Mouse (Mus musculus) liver (tissue): ENCODE measurements around the gene Rbms3.

Experiments
- DNase-seq: peaks from one replicate; pipeline ENCODE4 v3.0.0-alpha.2; 2020; ENCODE audit warnings: mixed read lengths

The Rbms3 gene

DNA sequence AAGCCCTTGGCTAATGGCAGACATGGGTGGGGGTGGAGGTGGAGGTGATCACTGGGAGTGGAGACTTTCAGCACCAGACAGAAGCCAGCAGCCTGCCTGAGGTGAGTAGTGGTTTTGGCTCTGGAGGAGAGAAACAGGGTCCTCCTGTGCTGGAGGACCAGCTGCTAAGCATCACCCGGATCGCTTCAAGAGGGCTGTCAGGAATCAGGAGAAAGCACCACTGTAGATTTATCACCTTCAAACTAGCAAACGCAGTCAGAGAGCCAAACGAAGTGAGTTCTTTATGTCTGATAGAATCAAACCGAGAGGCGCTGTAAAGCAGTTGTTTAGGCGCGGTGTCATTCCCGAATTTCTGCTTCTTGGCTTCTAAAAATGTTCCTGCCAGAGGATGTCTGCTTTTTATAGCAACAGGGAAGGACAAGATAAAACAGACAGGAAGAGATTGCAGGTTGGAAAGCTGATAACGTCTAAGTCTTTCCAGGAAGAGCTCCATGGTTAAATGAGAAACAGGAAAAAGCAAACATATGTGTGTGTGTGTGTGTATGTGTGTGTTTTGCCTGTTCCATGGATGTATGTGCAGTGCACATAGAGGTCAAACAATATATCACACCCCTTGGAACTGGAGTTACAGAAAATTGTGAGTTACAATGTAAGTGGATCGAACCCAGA, 928.1 kb downstream of the Rbms3 start:
- DNase-seq, result no peak

DNA sequence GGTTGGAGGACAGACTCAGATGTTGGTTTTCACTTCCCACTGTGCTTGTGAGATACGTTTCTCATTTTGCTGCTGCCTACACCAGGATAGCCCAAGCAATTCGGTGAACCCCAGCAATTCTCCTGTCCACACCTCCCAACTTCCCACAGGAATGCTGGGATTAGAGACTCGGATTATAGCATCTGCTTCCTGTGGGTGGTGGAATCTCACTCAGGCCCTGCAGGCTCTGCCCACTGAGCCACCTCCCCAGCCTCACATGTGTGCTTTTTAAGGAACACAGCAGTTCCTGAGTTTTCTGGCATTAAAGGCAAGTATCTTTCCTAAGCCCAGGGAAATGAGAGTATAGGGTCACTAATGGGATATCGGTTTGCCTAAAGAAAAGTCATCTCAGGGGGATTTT, 941.1 kb downstream of the Rbms3 start:
- no peak for DNase-seq

DNA sequence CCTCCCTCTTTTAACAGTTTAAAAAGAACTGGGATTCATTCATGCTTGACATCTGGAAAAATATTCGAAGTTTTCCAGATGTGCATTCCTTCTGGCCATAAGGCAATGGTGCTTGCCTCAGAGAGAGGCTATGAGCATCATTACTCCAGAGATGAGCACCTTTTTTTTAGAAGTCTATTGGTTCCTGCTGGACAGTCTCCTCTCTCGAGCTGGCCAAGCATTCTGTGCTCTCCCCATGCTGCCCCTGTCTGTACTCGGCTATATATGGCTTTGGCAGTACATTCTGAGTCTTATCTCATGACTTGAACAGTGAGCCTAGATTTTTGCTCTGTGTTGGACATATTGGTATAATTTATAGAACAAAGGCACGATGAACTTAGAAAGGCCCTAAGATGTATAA, 952.6 kb downstream of the Rbms3 start:
- DNase-seq, result no peak

DNA sequence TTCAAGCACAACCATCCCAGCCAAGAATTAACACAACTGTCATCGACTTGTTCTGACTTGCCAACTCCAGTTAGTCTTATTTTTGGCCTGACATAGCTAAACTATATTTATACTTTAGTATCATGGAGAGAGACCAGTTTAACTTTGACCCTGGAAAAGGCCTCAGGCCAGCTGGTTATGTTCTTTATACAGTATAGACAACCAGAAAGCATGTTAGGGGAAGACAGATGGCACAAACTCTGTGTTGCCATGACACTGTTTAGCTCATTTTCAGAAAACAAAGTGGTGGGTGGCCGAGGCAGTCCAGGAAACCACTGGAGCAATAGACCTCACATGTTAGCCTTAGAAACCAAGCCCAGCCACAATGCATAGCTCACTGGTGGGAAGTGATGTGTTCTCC, 953.3 kb downstream of the Rbms3 start:
- DNase-seq, result no peak

DNA sequence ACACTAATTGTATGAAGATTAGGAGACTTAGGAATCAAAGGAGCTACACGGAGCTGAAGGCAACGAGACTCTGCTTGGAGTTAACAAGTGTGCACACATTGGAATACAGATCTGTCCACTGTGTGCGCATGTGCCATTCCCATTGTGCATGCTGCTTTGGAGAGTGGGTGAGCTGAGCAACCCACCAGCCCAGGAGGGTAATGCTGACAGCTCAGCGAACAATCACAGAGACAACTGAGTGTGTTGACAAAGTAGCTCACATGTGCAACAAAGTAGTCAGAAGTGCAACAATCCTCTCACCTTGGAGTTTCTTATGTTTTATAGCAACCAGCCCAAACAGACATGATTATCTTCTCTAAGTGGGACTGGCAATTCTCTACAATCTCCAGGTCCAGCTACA, 955.5 kb downstream of the Rbms3 start:
- no peak for DNase-seq

DNA sequence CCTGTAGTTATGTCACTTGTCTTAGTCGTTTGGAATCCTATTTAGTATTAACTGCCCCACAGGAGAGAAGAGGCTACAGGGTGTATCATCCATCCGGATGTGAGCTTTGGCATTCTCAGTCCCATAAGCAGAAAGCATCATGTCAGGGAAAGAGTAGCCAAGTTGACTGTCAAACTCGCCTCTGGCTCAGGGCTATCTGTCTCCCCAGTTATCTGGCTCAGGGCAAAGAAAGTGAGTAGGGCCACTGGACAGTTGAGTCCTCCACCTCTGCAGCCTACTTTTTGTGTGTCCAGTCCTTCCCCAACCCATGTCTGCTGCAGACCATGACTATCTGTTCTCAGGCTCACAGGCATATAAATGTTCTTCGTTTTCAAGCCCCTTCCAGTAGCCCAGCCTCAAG, 968.7 kb downstream of the Rbms3 start:
- no peak for DNase-seq

DNA sequence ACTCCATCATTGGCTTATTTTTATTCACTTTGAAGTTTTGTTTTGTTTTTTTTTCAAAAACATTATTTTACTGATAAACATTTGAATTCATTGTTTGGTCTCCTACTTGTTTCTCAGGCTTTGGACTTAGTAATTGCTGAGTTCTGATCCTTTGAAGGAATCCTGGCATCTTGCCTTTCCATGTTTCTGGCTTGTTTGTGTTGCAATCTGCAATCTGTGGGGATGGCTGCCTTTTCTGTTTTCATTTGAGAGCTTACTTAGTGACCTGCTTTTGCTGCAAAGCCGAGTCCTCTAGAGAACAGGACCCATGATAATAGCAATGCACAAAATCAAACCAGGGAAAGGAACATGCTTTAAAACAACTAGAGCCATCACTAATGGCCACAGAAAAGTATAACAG, 969.8 kb downstream of the Rbms3 start:
- DNase-seq, result no peak

DNA sequence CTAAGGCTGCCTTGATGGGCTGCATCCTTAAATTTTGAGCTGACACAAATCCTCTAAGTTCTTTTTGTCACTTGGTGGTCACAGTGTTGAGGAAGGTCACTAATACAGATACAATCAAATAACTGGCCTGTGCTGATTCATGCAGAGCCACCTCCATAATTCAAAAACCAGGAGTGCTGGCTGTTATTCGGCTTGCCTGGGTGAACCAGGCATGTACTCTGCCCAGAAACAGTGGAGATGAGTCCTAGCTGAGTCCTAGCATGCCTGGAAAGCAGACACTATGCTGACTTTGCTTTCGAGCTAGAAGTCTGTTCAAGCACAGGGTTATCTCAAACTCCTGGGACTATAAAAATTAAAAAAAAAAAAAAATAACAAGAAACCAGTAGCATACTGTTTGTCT, 972.6 kb downstream of the Rbms3 start:
- no peak for DNase-seq

DNA sequence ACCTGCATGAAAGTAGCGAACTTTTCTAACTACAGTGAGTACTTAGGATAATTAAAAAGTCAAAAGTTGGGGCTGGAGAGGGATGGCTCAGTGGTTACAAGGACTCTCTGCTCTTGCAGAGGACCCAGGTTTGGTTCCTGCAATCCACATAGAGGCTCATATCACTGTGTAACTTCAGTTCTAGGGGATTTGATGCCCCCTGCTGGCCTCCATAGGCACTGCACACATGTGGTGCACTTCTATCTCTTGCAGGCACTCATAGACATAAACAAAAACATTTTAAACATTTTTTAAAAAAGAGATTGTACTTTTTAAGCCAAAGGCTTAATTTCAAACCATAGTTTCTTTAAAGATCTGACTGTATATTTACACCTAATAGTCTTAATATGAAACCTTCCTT, 978.3 kb downstream of the Rbms3 start:
- DNase-seq, result no peak

DNA sequence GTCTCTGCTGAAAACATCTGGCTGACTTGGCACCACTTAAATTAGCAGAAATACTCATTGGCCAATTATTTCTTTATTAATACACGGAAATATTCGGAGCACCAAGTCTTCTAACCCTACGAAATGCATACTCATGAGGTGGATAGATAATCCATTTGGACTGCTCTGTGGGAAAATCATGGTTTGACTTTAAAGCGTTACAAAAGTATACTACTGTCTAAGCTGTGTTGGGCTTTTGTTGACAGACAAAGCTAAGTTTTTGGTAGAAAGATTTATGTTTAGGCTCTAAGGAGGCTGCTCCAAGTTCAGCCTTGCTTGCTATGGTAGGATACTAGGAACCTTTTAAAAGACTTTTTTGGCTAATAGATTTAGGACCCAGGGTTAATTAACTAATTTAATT, 979.8 kb downstream of the Rbms3 start:
- no peak for DNase-seq

DNA sequence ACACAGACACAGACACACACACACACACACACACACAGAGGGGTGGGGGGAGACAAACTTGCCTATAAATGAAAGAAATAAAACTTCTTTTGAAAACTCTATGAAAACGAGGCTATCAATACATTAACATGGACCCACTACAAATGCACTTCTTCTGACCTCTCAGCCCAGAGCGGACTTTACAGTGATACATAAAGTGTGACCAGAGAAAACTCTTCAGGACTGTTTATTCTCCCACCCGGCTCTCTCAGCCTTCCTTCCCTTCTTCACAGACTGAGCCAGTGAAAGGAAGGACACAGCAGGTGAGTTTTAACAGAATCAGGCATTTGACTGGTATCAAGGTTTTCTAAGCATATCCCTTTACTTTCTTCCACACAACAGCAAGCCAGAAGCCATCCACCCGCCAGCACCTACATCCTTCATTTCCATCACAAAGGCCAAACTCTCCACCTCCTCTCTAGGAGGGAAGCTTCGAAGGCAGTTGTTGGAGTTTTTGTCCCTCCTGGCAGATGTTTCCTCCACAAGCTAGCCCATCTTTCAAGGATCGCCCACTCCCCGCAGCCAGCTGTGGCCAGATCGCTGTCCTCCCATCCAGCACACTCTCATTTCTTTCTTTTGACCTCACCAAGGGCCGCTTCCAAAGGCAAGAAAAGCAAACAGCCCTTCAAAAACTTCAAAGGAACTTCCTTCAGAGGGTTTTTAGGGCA, 980.5 kb downstream of the Rbms3 start:
- DNase-seq, result no peak

DNA sequence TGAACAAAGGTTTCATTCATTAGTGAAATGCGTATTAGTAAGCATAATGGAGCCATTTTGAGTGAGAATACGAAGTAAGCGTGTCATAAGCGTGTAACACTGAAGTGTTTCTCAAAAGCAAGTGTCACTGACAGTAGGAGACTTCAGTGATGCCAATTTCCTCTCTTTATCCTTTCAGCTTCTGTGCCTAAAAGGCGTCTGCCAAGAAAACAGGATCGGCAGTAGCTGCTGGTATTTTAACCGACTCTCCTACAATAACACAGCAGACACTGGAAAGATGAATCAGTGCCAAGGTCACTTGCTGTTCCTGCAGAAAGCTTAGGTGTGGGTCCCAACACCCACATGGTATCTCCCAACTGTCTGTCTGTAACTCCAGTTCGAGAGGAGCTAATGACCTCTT, 985.1 kb downstream of the Rbms3 start:
- no peak for DNase-seq

DNA sequence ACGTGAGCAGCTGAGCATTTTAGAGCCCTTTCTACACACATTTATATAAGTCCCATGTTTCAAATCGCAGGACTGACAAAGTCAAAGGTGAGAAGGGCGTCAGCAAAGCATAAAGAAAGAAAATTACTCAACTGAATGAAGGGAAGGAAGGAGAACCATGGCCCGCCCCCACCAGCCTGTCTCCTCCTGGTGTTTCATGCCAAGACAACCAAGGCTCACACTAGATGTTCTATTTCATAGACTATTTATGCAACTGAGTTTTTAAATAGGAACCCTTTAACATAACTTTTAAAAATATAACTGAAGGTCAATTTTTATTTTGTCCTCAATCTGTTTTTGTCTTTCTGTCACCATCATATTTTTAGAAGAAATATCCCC, 989.4 kb downstream of the Rbms3 start:
- DNase-seq, result no peak

DNA sequence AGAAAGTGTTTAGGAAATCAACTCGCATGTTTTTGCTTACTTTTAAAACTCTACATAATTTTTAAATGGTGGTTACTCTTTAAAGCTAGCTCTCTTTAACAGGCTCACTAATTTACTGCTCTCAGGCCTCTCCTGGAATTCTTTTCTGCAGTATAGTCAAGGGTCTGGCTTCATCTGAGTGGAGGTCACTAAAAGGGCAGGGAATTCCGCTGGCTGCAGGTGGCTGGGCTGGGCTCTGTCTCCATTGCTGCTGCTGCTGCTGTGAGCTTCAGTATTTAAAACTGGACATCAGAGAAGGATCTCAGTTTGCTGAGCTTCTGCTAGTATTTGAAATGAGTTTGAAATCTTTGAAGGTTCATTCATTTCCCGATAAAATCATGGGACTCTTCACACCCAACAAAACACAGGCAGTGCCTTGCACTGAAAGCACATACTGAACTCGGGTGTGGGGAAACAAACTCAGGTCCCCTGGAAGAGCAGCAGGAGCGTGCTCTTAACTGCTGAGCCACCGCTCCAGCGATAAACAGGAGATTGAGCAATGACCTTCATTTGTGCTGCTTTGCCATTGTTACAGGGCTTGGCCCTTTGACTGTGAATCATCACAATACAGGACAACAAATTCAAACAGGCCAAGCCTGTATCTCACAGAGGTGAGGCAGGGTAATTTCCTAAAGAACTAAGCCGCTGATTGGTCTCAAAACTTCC, 990.0 kb downstream of the Rbms3 start:
- DNase-seq, result no peak

DNA sequence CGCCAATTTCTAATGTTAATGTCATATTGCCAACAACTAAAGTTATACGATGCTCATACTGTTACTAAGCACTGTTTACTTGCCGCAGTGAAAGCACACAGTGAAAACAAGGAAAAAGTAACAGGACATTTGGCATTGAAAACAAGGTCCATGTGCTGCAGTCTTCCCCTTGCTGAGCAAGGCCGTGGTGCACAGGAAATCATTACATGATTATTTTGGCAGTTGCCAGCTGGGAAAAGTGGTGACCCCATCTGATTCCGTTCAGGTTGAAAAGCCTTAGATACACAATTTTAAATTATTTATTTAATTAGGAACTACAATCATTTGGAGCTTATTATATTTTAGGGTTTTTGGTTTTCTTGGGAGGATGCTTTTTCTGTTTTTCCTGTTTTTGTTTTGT, 995.9 kb downstream of the Rbms3 start:
- DNase-seq, result no peak

DNA sequence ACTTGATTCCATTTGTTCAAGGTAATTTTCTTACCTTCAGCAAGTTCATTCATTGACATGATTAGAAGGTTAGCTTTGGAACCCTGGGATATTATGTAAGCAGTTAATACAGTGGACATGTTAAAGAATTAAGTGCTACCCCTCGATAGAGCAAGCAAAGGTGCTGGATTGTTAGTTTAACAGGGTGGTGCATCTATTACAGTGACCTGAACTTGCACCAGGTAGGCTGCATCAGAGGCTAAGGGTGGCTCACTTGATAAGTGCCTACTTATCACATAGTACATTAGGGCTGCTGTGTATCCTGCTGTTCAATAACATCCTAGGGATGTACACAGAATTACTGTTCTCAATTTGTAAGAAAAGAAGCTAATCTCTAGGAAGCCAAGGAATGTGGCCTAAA, 996.6 kb downstream of the Rbms3 start:
- no peak for DNase-seq

DNA sequence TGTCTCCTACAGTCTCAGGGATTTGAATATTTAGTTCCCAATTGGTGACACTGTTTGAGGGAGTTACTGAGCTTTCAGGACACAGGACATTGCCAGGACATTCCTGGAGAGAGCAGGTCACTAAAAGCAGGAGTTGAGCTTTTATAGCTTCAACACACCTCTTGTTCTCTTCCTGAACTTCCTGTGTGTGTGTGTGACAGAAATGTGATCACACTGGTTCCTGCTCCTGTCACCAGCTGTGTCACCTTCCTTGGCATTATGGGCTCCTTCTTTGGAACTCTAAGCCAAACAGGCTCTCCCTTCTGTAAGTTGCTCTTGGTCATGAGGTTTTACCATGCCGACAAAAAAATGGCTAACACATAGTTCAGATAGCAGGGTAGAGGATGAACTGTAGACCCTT, 997.9 kb downstream of the Rbms3 start:
- no peak for DNase-seq

DNA sequence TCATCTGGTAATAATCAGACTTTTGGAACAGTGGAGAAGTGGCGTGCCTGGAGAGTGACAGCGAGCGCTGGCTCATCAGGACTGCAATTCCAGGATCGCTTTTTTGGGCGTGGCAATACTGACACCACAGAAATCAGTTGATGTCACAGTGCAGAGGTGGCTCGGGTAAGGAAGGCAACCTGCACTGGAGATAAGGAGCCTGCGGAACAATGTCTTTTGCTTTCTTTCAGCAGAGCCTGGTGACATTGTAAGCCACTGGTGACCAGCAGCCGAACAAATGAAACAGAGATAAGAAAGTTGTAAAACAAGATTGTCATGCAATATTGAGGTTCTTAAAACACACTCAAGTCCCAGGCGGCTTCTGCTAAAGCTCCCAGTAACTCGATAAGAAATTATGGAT, 998.9 kb downstream of the Rbms3 start:
- no peak for DNase-seq

DNA sequence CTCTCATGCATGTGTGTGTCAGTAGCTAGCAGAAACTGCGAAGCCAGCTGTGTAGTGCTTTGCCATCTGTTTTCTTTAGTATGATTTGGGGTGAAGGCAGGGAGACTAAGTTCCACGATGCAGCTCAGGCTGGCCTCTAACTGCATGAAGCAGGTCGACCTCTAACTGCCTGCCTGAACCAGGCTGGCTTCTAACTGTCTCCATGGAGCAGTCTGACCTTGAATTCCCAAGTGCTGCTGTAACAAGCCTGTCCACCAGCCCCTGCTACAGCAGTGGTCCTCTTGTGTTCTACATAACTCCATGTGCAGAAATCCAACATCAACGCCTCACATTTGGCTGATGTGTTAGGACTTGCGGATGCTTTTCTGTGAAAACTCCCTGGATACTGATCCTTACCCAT, 1009.3 kb downstream of the Rbms3 start:
- no peak for DNase-seq

DNA sequence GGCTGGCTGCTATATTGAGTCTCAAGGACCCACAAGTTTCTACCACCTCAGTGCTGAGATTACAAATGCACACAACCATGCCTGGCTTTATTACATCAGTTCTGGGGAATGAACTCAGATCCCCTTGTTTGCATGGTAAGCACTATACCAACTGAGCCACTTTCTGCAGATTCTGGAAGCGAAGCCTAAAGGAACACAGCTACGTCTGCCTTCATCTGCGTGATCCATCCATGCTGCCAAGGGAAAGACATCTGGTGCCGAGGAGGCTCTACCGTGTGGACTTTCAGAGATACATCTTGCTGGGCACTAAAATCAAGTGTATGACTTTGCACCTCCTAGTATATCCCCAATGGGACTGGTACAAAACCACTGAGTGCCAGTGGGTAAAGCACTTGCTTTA, 1010.8 kb downstream of the Rbms3 start:
- DNase-seq, result no peak

DNA sequence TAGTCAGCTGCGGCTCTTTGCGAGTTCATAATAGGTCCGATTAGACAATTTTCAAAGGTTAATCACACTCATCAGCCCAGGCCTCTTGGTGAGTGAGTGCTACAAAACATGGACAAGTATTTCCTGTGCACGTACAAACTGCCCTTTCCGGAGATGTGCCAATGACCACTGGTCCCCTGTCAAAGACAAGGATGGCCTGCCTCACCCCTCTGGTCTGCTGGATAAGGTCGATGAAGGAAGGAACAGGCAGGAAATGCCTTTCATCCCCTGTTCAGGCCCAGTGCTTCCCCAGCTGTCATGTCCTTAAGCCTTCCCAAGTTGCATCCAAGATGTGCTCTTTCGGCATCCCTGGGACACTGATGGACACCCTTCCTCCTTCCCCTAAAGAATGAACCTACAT, 1016.4 kb downstream of the Rbms3 start:
- no peak for DNase-seq

DNA sequence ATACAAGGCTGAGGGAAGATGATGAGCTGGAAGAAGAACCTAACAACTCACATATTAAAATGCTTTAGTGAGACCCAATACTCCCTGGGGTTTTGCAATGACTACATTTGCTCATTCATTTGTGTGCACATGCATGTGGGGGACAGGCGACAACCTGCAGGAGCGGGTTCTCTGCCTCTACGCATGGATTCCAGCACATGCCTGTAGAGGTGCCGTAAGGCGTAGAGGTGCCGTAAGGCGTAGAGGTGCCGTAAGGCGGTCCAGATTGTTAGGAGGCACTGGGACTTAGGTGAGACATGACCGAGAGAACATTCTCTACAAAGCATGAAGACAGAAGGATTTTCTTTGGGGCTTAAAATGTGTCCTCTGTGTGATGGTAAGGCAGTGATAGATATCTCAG, 1033.7 kb downstream of the Rbms3 start:
- DNase-seq, result no peak

DNA sequence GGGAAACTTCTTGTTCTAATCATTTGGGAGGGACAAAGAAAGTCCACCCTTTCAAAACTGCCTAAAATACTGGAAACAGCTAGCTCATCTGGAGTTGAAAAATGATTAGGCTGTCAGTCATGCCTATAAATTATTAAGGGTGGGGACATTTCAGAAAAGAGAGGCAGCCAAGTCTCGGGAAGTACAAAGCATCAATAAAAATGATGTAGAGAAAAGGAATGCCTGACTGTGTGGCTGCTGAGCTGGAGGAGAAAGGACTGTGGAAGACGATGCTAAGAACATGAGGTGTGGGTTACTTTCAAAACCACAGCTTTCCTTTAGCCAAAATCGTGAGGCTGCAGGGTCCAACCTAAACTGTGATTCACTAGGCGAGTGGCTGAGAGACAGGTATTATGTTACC, 1037.2 kb downstream of the Rbms3 start:
- no peak for DNase-seq

DNA sequence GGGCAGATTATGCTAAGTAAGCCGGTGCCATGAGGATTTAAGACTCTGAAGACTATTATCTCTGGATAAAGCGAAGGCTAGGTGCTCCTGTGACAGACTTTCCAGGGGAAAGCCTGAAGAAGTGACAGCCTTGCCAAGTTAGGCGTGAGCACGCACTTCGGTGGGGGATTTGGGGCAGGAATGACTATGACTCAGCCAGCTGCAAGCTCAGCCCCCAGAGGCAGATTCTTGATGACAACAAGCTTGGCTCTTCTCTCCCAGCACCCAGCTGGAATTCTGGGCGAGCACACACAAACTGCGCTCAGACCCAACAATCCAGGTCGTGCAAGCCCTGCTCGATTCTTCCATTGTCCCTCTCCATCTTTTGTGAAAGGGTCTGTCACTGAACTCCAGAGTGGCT, 1038.6 kb downstream of the Rbms3 start:
- DNase-seq, result no peak

DNA sequence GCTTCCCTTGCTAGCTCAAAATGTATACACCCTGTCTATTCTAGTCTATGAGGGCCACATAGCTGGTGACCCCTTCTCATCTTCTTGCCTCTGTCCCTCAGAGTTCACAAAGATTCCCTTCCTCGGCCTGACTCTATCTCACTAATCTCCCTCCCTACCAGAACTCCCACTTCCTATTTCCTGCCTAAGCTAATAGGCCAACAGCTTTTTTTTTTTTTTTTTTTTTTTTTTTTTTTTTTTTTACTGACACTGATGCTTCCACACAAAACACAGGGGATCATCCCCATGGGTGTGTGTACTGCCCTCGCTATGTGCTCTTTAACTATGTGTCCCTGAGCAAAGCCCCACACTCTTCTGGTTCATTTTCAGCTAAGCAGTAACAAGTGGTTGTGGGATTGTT, 1060.0 kb downstream of the Rbms3 start:
- no peak for DNase-seq
